Mouse (Mus musculus): ENCODE measurements around the gene Nt5c1a. TPM values are rescaled to one million over a fixed set of nuclear protein-coding genes. Genes with fewer than 3 reads are reported as not detected.

Gene Nt5c1a
- total RNA-seq, 4 experiments from 2014 or later, result 14.5 to 16.8 (median 15.6) TPM

GRCm38 (mm10) chr4:123247147-123247880 lies 46.0 kb downstream of the Nt5c1a start:
- no peak for DNase-seq (ENCODE audit: low spot score in 2 of 2)

- peak; percentile 84 to 88 for DNase-seq (ENCODE audit: low spot score in 2 of 2)
Observed at GRCm38 (mm10) chr4:123248971-123249567, 47.8 kb downstream of the Nt5c1a start.

GRCm38 (mm10) chr4:123252214-123252613 lies 50.9 kb downstream of the Nt5c1a start:
- DNase-seq (ENCODE audit: low spot score in 2 of 2), result peak in 1 of 2 experiments; percentile 32

GRCm38 (mm10) chr4:123254617-123255016 lies 53.3 kb downstream of the Nt5c1a start:
- no peak for DNase-seq (ENCODE audit: low spot score in 2 of 2)

GRCm38 (mm10) chr4:123260071-123260746 lies 58.9 kb downstream of the Nt5c1a start:
- DNase-seq (ENCODE audit: low spot score in 2 of 2), result no peak

GRCm38 (mm10) chr4:123261721-123262401 lies 60.6 kb downstream of the Nt5c1a start, which contains the start of gene Pabpc4:
Gene Pabpc4 (plus strand): TSS chr4:123262351.
- no peak for DNase-seq (ENCODE audit: low spot score in 2 of 2)

Other genes with a start within 250 kb of the Nt5c1a start
- gene Mfsd2a, start 240.3 kb upstream of the Nt5c1a start, total RNA-seq (2022), result 10 to 100 TPM; 26.7 to 32.6 (median 30.9) TPM
- gene Mycl, start 205.9 kb upstream of the Nt5c1a start, total RNA-seq (2022), result 10 to 100 TPM; 25.0 to 29.0 (median 27.5) TPM
- 10 to 100 TPM; 24.4 to 27.4 (median 26.6) TPM for gene Trit1, start 184.9 kb upstream of the Nt5c1a start, total RNA-seq (2022)
- under 1 TPM in 3 of 4 experiments, not detected in 1; 0.18 to 0.40 (median 0.27) TPM for gene Bmp8b, start 96.3 kb upstream of the Nt5c1a start, total RNA-seq (2022)
- gene Oxct2b, start 85.2 kb upstream of the Nt5c1a start, total RNA-seq (2022), result under 1 TPM in 2 of 4 experiments, not detected in 2; 0.19 to 0.26 TPM
- gene Ppie, start 61.6 kb upstream of the Nt5c1a start, total RNA-seq (2022), result 10 to 100 TPM; 20.0 to 23.1 (median 20.4) TPM
- gene Hpcal4, start 18.3 kb upstream of the Nt5c1a start, total RNA-seq (2022), result 100 to 1,000 TPM; 374 to 501 (median 436) TPM
- 1 to 10 TPM; 2.9 to 5.2 (median 3.5) TPM for gene Heyl, start 32.1 kb downstream of the Nt5c1a start, total RNA-seq (2022)
- gene Pabpc4, start 60.8 kb downstream of the Nt5c1a start, total RNA-seq (2022), result 10 to 100 TPM; 40.2 to 45.7 (median 44.2) TPM
- under 1 TPM in 1 of 4 experiments, not detected in 3; 0.26 TPM for gene Oxct2a, start 122.1 kb downstream of the Nt5c1a start, total RNA-seq (2022)
- under 1 TPM in 2 of 4 experiments, not detected in 2; 0.18 to 0.27 TPM for gene Bmp8a, start 141.7 kb downstream of the Nt5c1a start, total RNA-seq (2022)